Mouse (Mus musculus) lung, postnatal 36 days (tissue): ENCODE measurements at regions not wholly inside any gene's neighbourhood (a gene's known extent, or its start where the extent isn't known, plus 50 kb on each side); places are given as distances from the start of the nearest gene placed in this dataset.
A peak's percentile ranks its signal among the peaks of the same experiment; 100 is the strongest.

Experiments used
- DNase-seq: peaks from one replicate; pipeline ENCODE4 v3.0.0; 2022; ENCODE audit warnings: mixed read lengths

- DNase-seq: no peak
Measured at GRCm38 (mm10) chr4:56619054-56619453, 120.8 kb upstream of the Gm26657 start.

- DNase-seq: no peak
Measured at GRCm38 (mm10) chr4:56618433-56618832, 121.4 kb upstream of the Gm26657 start.

- peak; percentile 10 for DNase-seq
Measured at GRCm38 (mm10) chr4:56617661-56618360, 122.1 kb upstream of the Gm26657 start.

- DNase-seq: peak; percentile 5
Measured at GRCm38 (mm10) chr4:56612325-56612724, 127.5 kb upstream of the Gm26657 start.

- DNase-seq: peak; percentile 3
Measured at GRCm38 (mm10) chr4:56611751-56612150, 128.1 kb upstream of the Gm26657 start.

- DNase-seq: no peak
Measured at GRCm38 (mm10) chr4:56610273-56610672, 129.6 kb upstream of the Gm26657 start.

GRCm38 (mm10) chr4:56608701-56609100, 131.2 kb upstream of the Gm26657 start:
- no peak for DNase-seq

GRCm38 (mm10) chr4:56598398-56598797, 141.5 kb upstream of the Gm26657 start:
- DNase-seq: no peak

- peak; percentile 26 for DNase-seq
Measured at GRCm38 (mm10) chr4:56597931-56598330, 141.9 kb upstream of the Gm26657 start.

GRCm38 (mm10) chr4:56582405-56582804, 157.5 kb upstream of the Gm26657 start:
- DNase-seq: no peak

GRCm38 (mm10) chr4:56576837-56577548, 162.9 kb upstream of the Gm26657 start:
- no peak for DNase-seq

GRCm38 (mm10) chr4:56552126-56552525, 187.7 kb upstream of the Gm26657 start:
- no peak for DNase-seq

- peak; percentile 9 for DNase-seq
Measured at GRCm38 (mm10) chr4:56533344-56533985, 206.4 kb upstream of the Gm26657 start.

GRCm38 (mm10) chr4:56532921-56533320, 206.9 kb upstream of the Gm26657 start:
- no peak for DNase-seq

GRCm38 (mm10) chr4:56528571-56528970, 211.3 kb upstream of the Gm26657 start:
- DNase-seq: no peak

- no peak for DNase-seq
Measured at GRCm38 (mm10) chr4:56524430-56524985, 215.4 kb upstream of the Gm26657 start.

- no peak for DNase-seq
Measured at GRCm38 (mm10) chr4:56507770-56508169, 232.1 kb upstream of the Gm26657 start.

GRCm38 (mm10) chr4:56506786-56507185, 233.1 kb upstream of the Gm26657 start:
- no peak for DNase-seq

- no peak for DNase-seq
Measured at GRCm38 (mm10) chr4:56506067-56506466, 233.8 kb upstream of the Gm26657 start.

GRCm38 (mm10) chr4:56492537-56493221, 247.2 kb upstream of the Gm26657 start:
- DNase-seq: peak; percentile 71

- no peak for DNase-seq
Measured at GRCm38 (mm10) chr4:56489361-56489760, 250.5 kb upstream of the Gm26657 start.

- DNase-seq: no peak
Measured at GRCm38 (mm10) chr4:56483708-56484107, 256.2 kb upstream of the Gm26657 start.

- DNase-seq: no peak
Measured at GRCm38 (mm10) chr4:56456788-56457187, 283.1 kb upstream of the Gm26657 start.
